Mouse (Mus musculus) lung, embryonic 15.5 days (tissue): ENCODE measurements at regions not wholly inside any gene's neighbourhood (a gene's known extent, or its start where the extent isn't known, plus 50 kb on each side); places are given as distances from the start of the nearest gene placed in this dataset.

Experiments
- ATAC-seq: fragments of 200-750 bp; cut with Nextera tagmentation; 2 replicates; pipeline ENCODE4 v1.8.0; 2017; ENCODE audit warnings: moderate number of reproducible peaks, borderline replicate concordance; ENCODE audit not compliant: low FRiP score, low TSS enrichment; ENCODE audit errors: extremely low read depth
- H3K27ac ChIP-seq: fragments of 300-500 bp; sonication (generic); 2 replicates; pipeline ENCODE4 v1.5.1; 2015; ENCODE audit warnings: moderate library complexity, mild to moderate bottlenecking, inconsistent platforms
- H3K27me3 ChIP-seq: fragments of 300-500 bp; sonication (generic); 2 replicates; pipeline ENCODE4 v1.6.1; 2015; ENCODE audit warnings: inconsistent platforms
- H3K36me3 ChIP-seq: fragments of 300-500 bp; sonication (generic); 2 replicates; pipeline ENCODE4 v1.6.1; 2015; ENCODE audit warnings: inconsistent platforms
- H3K4me1 ChIP-seq: fragments of 300-500 bp; sonication (generic); 2 replicates; pipeline ENCODE4 v1.6.1; 2015; ENCODE audit warnings: inconsistent platforms
- H3K4me2 ChIP-seq: fragments of 300-500 bp; sonication (generic); 2 replicates; pipeline ENCODE4 v1.6.1; 2015; ENCODE audit warnings: inconsistent platforms, mild to moderate bottlenecking, moderate library complexity
- H3K4me3 ChIP-seq: fragments of 300-500 bp; sonication (generic); 2 replicates; pipeline ENCODE4 v1.5.1; 2015; ENCODE audit warnings: mild to moderate bottlenecking, inconsistent platforms
- H3K9ac ChIP-seq: fragments of 300-500 bp; sonication (generic); 2 replicates; pipeline ENCODE4 v1.6.1; 2015; ENCODE audit warnings: inconsistent platforms
- H3K9me3 ChIP-seq: fragments of 300-500 bp; sonication (generic); 2 replicates; pipeline ENCODE4 v1.6.1; 2016; ENCODE audit warnings: inconsistent platforms
- WGBS: fragments of 180-500 bp; shearing (Covaris S2); methylation state at CpG from one replicate; pipeline ENCODE4 v1.1.7; 2015; 5-methylcytosine and 5-hydroxymethylcytosine counted together

GRCm38 (mm10) chr13:69242544-69243296, 243.4 kb upstream of the Adcy2 start:
- Histone ChIP-seq H3K9me3 (no peaks in the 10 kb centered on the region), H3K4me3 (no peak overlapping the region), H3K9ac (no peak overlapping the region), H3K4me2 (no peak overlapping the region), H3K27ac (no peak overlapping the region), H3K36me3 (no peaks in the 10 kb centered on the region), H3K27me3 (no peaks in the 10 kb centered on the region), H3K4me1 (no peaks in the 10 kb centered on the region)
- ATAC-seq = no peak
- 79% methylated on average over 14 of the region's 14 CpGs for WGBS

- Histone ChIP-seq H3K4me1 (no peaks in the 10 kb centered on the region), H3K9me3 (no peaks in the 10 kb centered on the region), H3K27me3 (no peaks in the 10 kb centered on the region), H3K4me3 (no peak overlapping the region), H3K36me3 (no peaks in the 10 kb centered on the region), H3K4me2 (no peak overlapping the region), H3K27ac (no peak overlapping the region), H3K9ac (no peak overlapping the region)
- ATAC-seq = no peak
- 78% methylated on average over 4 of the region's 4 CpGs for WGBS
Measured at GRCm38 (mm10) chr13:69250334-69251129, 251.2 kb upstream of the Adcy2 start.

GRCm38 (mm10) chr13:69251130-69251561, 251.8 kb upstream of the Adcy2 start:
- Histone ChIP-seq H3K27ac (no peak overlapping the region), H3K4me1 (no peaks in the 10 kb centered on the region), H3K36me3 (no peaks in the 10 kb centered on the region), H3K9ac (no peak overlapping the region), H3K9me3 (no peaks in the 10 kb centered on the region), H3K4me2 (no peak overlapping the region), H3K27me3 (no peaks in the 10 kb centered on the region), H3K4me3 (no peak overlapping the region)
- 67% methylated on average over 6 of the region's 6 CpGs for WGBS
- ATAC-seq = no peak

GRCm38 (mm10) chr13:69252335-69252734, 253.0 kb upstream of the Adcy2 start:
- peak; percentile 42; the same call in 1 of the 2 replicates for ATAC-seq

GRCm38 (mm10) chr13:69260485-69260884, 261.1 kb upstream of the Adcy2 start:
- H3K4me2 ChIP-seq = no peak overlapping the region
- H3K9ac ChIP-seq = no peak overlapping the region
- no peak overlapping the region for H3K27ac ChIP-seq
- no peak overlapping the region for H3K4me3 ChIP-seq
- peaks cover 4% of the 10 kb centered on the region; the same call in 1 of the 2 replicates for H3K9me3 ChIP-seq
- no peak for ATAC-seq
- no peaks in the 10 kb centered on the region for H3K27me3 ChIP-seq
- H3K36me3 ChIP-seq = no peaks in the 10 kb centered on the region
- WGBS = 83% methylated on average over 5 of the region's 5 CpGs
- peaks cover 4% of the 10 kb centered on the region; the same call in 1 of the 2 replicates for H3K4me1 ChIP-seq

More at GRCm38 (mm10) chr13:69252335-69252734, 253.0 kb upstream of the Adcy2 start:
- 0 out of 2 replicates have a peak, but pooled peaks cover under 1% of the 10 kb centered on the region for H3K9me3 ChIP-seq
- 48% methylated on average over 10 of the region's 10 CpGs for WGBS
- no peak overlapping the region for H3K4me2 ChIP-seq
- H3K27me3 ChIP-seq = no peaks in the 10 kb centered on the region
- H3K9ac ChIP-seq = no peak overlapping the region
- H3K4me1 ChIP-seq = no peaks in the 10 kb centered on the region
- no peak overlapping the region for H3K27ac ChIP-seq
- no peaks in the 10 kb centered on the region for H3K36me3 ChIP-seq
- no peak overlapping the region for H3K4me3 ChIP-seq

GRCm38 (mm10) chr13:69260972-69261371, 261.6 kb upstream of the Adcy2 start:
- Histone ChIP-seq H3K4me1 (peaks cover 4% of the 10 kb centered on the region; the same call in 1 of the 2 replicates), H3K27me3 (no peaks in the 10 kb centered on the region), H3K4me3 (no peak overlapping the region), H3K9ac (no peak overlapping the region), H3K36me3 (no peaks in the 10 kb centered on the region), H3K9me3 (peaks cover 4% of the 10 kb centered on the region; the same call in 1 of the 2 replicates), H3K27ac (no peak overlapping the region), H3K4me2 (no peak overlapping the region)
- ATAC-seq = no peak
- 74% methylated on average over 4 of the region's 4 CpGs for WGBS

GRCm38 (mm10) chr13:69263722-69264121, 264.4 kb upstream of the Adcy2 start:
- H3K4me3 ChIP-seq = no peak overlapping the region
- H3K36me3 ChIP-seq = no peaks in the 10 kb centered on the region
- H3K27me3 ChIP-seq = no peaks in the 10 kb centered on the region
- H3K27ac ChIP-seq = peak overlapping the region; percentile 29; the same call in 1 of the 2 replicates
- ATAC-seq = peak; percentile 81
- H3K9me3 ChIP-seq = no peaks in the 10 kb centered on the region
- H3K4me1 ChIP-seq = peaks cover 4% of the 10 kb centered on the region; the same call in 1 of the 2 replicates
- H3K4me2 ChIP-seq = no peak overlapping the region
- WGBS = 44% methylated on average over 3 of the region's 3 CpGs
- H3K9ac ChIP-seq = no peak overlapping the region

GRCm38 (mm10) chr13:69266071-69266470, 266.7 kb upstream of the Adcy2 start:
- H3K4me2 ChIP-seq = no peak overlapping the region
- WGBS = 59% methylated on average over 1 of the region's 1 CpGs
- ATAC-seq = no peak

GRCm38 (mm10) chr13:69272506-69272905, 261.0 kb upstream of the Nsun2 start:
- Histone ChIP-seq H3K4me1 (peaks cover 4% of the 10 kb centered on the region; the same call in 1 of the 2 replicates), H3K4me3 (no peak overlapping the region), H3K36me3 (no peaks in the 10 kb centered on the region), H3K27me3 (no peaks in the 10 kb centered on the region), H3K9ac (no peak overlapping the region), H3K27ac (no peak overlapping the region), H3K4me2 (no peak overlapping the region), H3K9me3 (no peaks in the 10 kb centered on the region)
- ATAC-seq = no peak
- 21% methylated on average over 3 of the region's 3 CpGs for WGBS

More at GRCm38 (mm10) chr13:69266071-69266470, 266.7 kb upstream of the Adcy2 start:
- no peaks in the 10 kb centered on the region for H3K9me3 ChIP-seq
- H3K36me3 ChIP-seq = no peaks in the 10 kb centered on the region
- peaks cover 4% of the 10 kb centered on the region; the same call in 1 of the 2 replicates for H3K4me1 ChIP-seq
- no peak overlapping the region for H3K27ac ChIP-seq
- no peaks in the 10 kb centered on the region for H3K27me3 ChIP-seq
- H3K9ac ChIP-seq = no peak overlapping the region
- H3K4me3 ChIP-seq = no peak overlapping the region

- Histone ChIP-seq H3K27me3 (no peaks in the 10 kb centered on the region), H3K9ac (no peak overlapping the region), H3K4me3 (no peak overlapping the region), H3K27ac (no peak overlapping the region), H3K4me2 (no peak overlapping the region), H3K4me1 (no peaks in the 10 kb centered on the region), H3K36me3 (no peaks in the 10 kb centered on the region), H3K9me3 (no peaks in the 10 kb centered on the region)
- ATAC-seq = no peak
- WGBS = 79% methylated on average over 8 of the region's 8 CpGs
Measured at GRCm38 (mm10) chr13:69279647-69280046, 253.9 kb upstream of the Nsun2 start.

GRCm38 (mm10) chr13:69294483-69294882, 239.1 kb upstream of the Nsun2 start:
- ATAC-seq = peak; percentile 55; the same call in 1 of the 2 replicates
- Histone ChIP-seq H3K36me3 (no peaks in the 10 kb centered on the region), H3K9ac (no peak overlapping the region), H3K27ac (no peak overlapping the region), H3K4me2 (no peak overlapping the region), H3K27me3 (no peaks in the 10 kb centered on the region), H3K4me1 (no peaks in the 10 kb centered on the region), H3K4me3 (no peak overlapping the region), H3K9me3 (no peaks in the 10 kb centered on the region)
- WGBS = 56% methylated on average over 1 of the region's 1 CpGs

- ATAC-seq = no peak
- H3K9me3 ChIP-seq = no peaks in the 10 kb centered on the region
- 84% methylated on average over 2 of the region's 2 CpGs for WGBS
- no peak overlapping the region for H3K4me2 ChIP-seq
- H3K4me3 ChIP-seq = no peak overlapping the region
- no peaks in the 10 kb centered on the region for H3K27me3 ChIP-seq
- no peaks in the 10 kb centered on the region for H3K36me3 ChIP-seq
- H3K4me1 ChIP-seq = no peaks in the 10 kb centered on the region
- no peak overlapping the region for H3K27ac ChIP-seq
- H3K9ac ChIP-seq = no peak overlapping the region
Measured at GRCm38 (mm10) chr13:69303316-69303715, 230.2 kb upstream of the Nsun2 start.
